Mouse (Mus musculus) lung, adult 2 months (tissue): ENCODE data around the gene Proser2.

Experiments
- CTCF ChIP-seq: fragments of 200-500 bp; IDR thresholded peaks from 2 replicates; pipeline ENCODE4 v1.5.1; 2011; ENCODE audit warnings: mild to moderate bottlenecking, low read length, control low read depth; ENCODE audit not compliant: insufficient read depth
- POLR2A ChIP-seq: fragments of 200-500 bp; IDR thresholded peaks from 2 replicates; pipeline ENCODE4 v1.6.1; 2011; ENCODE audit warnings: low read depth, mild to moderate bottlenecking, control low read depth, low read length, borderline replicate concordance; ENCODE audit errors: extremely low read depth

DNA sequence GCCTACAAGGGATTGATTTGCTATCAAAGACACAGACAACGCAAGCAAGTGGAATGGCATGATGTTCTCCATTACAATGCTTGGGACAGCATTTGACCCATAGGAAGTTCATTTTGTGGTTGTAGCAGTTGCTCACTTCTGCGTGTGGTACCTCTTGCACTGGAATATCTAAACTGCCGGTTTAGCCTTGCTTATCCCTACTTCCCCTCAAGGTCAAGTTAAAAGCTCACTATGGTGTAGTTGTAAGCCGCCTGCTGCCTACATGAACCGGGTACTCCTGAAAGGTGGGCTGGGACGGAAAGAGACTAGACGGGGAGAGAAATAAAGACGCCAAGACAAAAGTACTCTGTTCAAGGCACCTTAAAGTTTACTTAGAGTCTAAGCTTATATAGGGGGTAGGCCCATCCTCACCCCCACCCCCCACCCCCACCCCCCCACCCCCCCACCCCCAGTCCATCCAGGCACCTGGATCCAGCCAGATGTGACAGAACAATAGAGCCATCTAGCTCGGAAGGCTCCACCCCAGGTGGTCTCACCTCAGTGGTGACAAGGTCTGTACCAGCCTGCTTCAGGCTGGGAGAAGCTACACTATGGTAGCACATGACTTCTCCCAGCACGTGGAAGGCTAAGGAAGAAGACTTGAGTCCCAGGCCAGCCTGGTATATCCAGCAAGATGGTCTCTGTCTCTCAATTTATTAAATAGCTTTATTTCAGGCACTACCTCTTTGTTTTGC lies 69.8 kb downstream of the Proser2 start:
- TF ChIP-seq CTCF: no peak
- no peak for TF ChIP-seq POLR2A
